Mouse (Mus musculus) ES-E14 (cell line): ENCODE data around the gene Mfrp. TPM values are rescaled to one million over a fixed set of nuclear protein-coding genes. Genes with fewer than 3 reads are reported as not detected.

Experiments
- DNase-seq: peaks from one replicate; pipeline ENCODE4 v3.0.0-alpha.2; 2013; ENCODE audit warnings: low read depth, low spot score
- H3K27ac ChIP-seq: 2 replicates; pipeline ENCODE4 v1.5.1; 2012; ENCODE audit warnings: low read depth, mild to moderate bottlenecking, low read length, moderate library complexity, mixed read lengths; ENCODE audit not compliant: poor library complexity, insufficient read depth, severe bottlenecking
- H3K36me3 ChIP-seq: 2 replicates; pipeline ENCODE4 v1.6.1; 2012; ENCODE audit warnings: mild to moderate bottlenecking, low read length, moderate library complexity, mixed read lengths; ENCODE audit not compliant: control insufficient read depth, poor library complexity, insufficient read depth, severe bottlenecking
- H3K4me1 ChIP-seq, 2 experiments: fragments of 150-350 bp in 1 of 2; sonication (generic) in 1 of 2; 2 replicates each; pipeline ENCODE4 v1.6.1; 2012; ENCODE audit warnings: low read length in 2 of 2, mild to moderate bottlenecking in 1 of 2, mixed read lengths in 1 of 2; ENCODE audit not compliant: control insufficient read depth in 2 of 2, insufficient read depth in 2 of 2, poor library complexity in 1 of 2
- H3K4me3 ChIP-seq, 2 experiments: fragments of 150-350 bp in 1 of 2; sonication (generic) in 1 of 2; 2 replicates each; pipeline ENCODE4 v1.5.1; 2012; ENCODE audit warnings: low read length in 2 of 2, low read depth in 1 of 2, mild to moderate bottlenecking in 1 of 2, mixed read lengths in 1 of 2; ENCODE audit not compliant: insufficient read depth in 1 of 2, poor library complexity in 1 of 2, severe bottlenecking in 1 of 2
- H3K9ac ChIP-seq: 2 replicates; pipeline ENCODE4 v1.6.1; 2012; ENCODE audit warnings: low read depth, mild to moderate bottlenecking, low read length, mixed read lengths; ENCODE audit not compliant: poor library complexity, insufficient read depth, severe bottlenecking
- H3K9me3 ChIP-seq: fragments of 150-350 bp; sonication (generic); 2 replicates; pipeline ENCODE4 v1.6.1; 2012; ENCODE audit warnings: low read depth, mild to moderate bottlenecking, low read length; ENCODE audit not compliant: control insufficient read depth, insufficient read depth
- CHD2 ChIP-seq: IDR thresholded peaks from 2 replicates; pipeline ENCODE4 v1.6.1; 2014; ENCODE audit warnings: mild to moderate bottlenecking, low read depth, low read length, inconsistent platforms
- HCFC1 ChIP-seq: IDR thresholded peaks from 2 replicates; pipeline ENCODE4 v1.6.1; 2012; ENCODE audit warnings: low read length, inconsistent platforms, borderline replicate concordance; ENCODE audit not compliant: insufficient read depth
- MAFK ChIP-seq: IDR thresholded peaks from 2 replicates; pipeline ENCODE4 v1.6.1; 2014; ENCODE audit warnings: mild to moderate bottlenecking, low read depth, low read length, inconsistent platforms; ENCODE audit not compliant: insufficient read depth
- ZC3H11A ChIP-seq: IDR thresholded peaks from 2 replicates; pipeline ENCODE4 v1.6.1; 2012; ENCODE audit warnings: low read depth, mild to moderate bottlenecking, inconsistent platforms, low read length, borderline replicate concordance
- ZNF384 ChIP-seq: IDR thresholded peaks from 2 replicates; pipeline ENCODE4 v1.6.1; 2012; ENCODE audit warnings: low read depth, low read length, inconsistent platforms
- in situ Hi-C, 2 experiments: fragments of 600-800 bp; cut with MboI; formaldehyde crosslinking; loops; one replicate each; pipeline ENCODE4 v1.15.1; 2025; ENCODE audit warnings: low sequenced_read_pairs in 2 of 2, inconsistent platforms in 1 of 2; ENCODE audit not compliant: unreplicated experiment in 2 of 2
- total RNA-seq: library from RNA; depleted of rRNA; stranded (reverse); fragments of 300-350 nt; gene quantifications from 2 replicates; pipeline ENCODE4 v1.2.3, GENCODE M21; 2012; rRNA removed

The Mfrp gene
- total RNA-seq, 1 experiment: 0.09 TPM

GRCm38 (mm10) chr9:44143421-44143820, 41.9 kb downstream of the Mfrp start:
- in situ Hi-C loops: no loop called here
- Histone ChIP-seq H3K36me3 (peaks cover 27% of the 10 kb centered on the region), H3K9ac (no peak overlapping the region)

GRCm38 (mm10) chr9:44144023-44144717, 42.6 kb downstream of the Mfrp start:
- H3K4me3 ChIP-seq: no peak overlapping the region
- H3K9ac ChIP-seq: no peak overlapping the region
- no peaks in the 10 kb centered on the region for H3K9me3 ChIP-seq
- DNase-seq: no peak
- H3K27ac ChIP-seq: peak overlapping the region; percentile 44; the same call in 1 of the 2 replicates
- peaks cover 10 to 32% of the 10 kb centered on the region in 2 experiments for H3K4me1 ChIP-seq
- in situ Hi-C loops: no loop called here
- H3K36me3 ChIP-seq: peaks cover 23% of the 10 kb centered on the region
- TF ChIP-seq ZC3H11A (no peak), HCFC1 (no peak), CHD2 (no peak), ZNF384 (no peak), MAFK (no peak)

More at GRCm38 (mm10) chr9:44143421-44143820, 41.9 kb downstream of the Mfrp start:
- no peak overlapping the region for H3K4me3 ChIP-seq
- TF ChIP-seq HCFC1: no peak
- no peak for TF ChIP-seq CHD2
- no peak for TF ChIP-seq ZC3H11A
- no peak for TF ChIP-seq ZNF384
- TF ChIP-seq MAFK: no peak
- no peaks in the 10 kb centered on the region for H3K9me3 ChIP-seq
- peaks cover 10 to 37% of the 10 kb centered on the region in 2 experiments for H3K4me1 ChIP-seq
- peak overlapping the region; percentile 44; the same call in 1 of the 2 replicates for H3K27ac ChIP-seq
- no peak for DNase-seq

GRCm38 (mm10) chr9:44144718-44145060, 43.2 kb downstream of the Mfrp start:
- DNase-seq: no peak
- Histone ChIP-seq H3K36me3 (peaks cover 18% of the 10 kb centered on the region), H3K4me1 (peaks cover 10 to 28% of the 10 kb centered on the region in 2 experiments), H3K4me3 (no peak overlapping the region), H3K9me3 (no peaks in the 10 kb centered on the region), H3K9ac (no peak overlapping the region), H3K27ac (no peak overlapping the region; the same call in 1 of the 2 replicates)
- no peak for TF ChIP-seq CHD2
- TF ChIP-seq ZC3H11A: no peak
- no peak for TF ChIP-seq MAFK
- no peak for TF ChIP-seq ZNF384
- no peak for TF ChIP-seq HCFC1
- in situ Hi-C loops: no loop called here

- no peak overlapping the region for H3K9ac ChIP-seq
- H3K27ac ChIP-seq: no peak overlapping the region
- TF ChIP-seq CHD2 (no peak), MAFK (no peak), HCFC1 (no peak), ZC3H11A (no peak), ZNF384 (no peak)
- H3K9me3 ChIP-seq: no peaks in the 10 kb centered on the region
- peaks cover 5 to 7% of the 10 kb centered on the region in 2 experiments; a peak in 3 of 4 replicates for H3K4me1 ChIP-seq
- in situ Hi-C loops: no loop called here
- H3K4me3 ChIP-seq: no peak overlapping the region
- H3K36me3 ChIP-seq: peaks cover 11% of the 10 kb centered on the region
- DNase-seq: no peak
Observed at GRCm38 (mm10) chr9:44147290-44147689, 45.8 kb downstream of the Mfrp start.

Other genes starting within 250 kb of the Mfrp start
- 10.2 and 15.8 TPM in 2 replicates for gene Thy1, start 58.3 kb upstream of the Mfrp start, total RNA-seq
- gene Usp2, start 34.7 kb upstream of the Mfrp start, total RNA-seq: 3.9 and 4.0 TPM in 2 replicates
- 0.79 and 1.6 TPM in 2 replicates for gene C1qtnf5, start 5.5 kb downstream of the Mfrp start, total RNA-seq
- gene Gm49380, start 11.8 kb downstream of the Mfrp start, total RNA-seq: 0.18 and 0.26 TPM in 2 replicates
- gene Rnf26, start 11.8 kb downstream of the Mfrp start, total RNA-seq: 19.9 and 23.1 TPM in 2 replicates
- 53.1 and 108 TPM in 2 replicates for gene Mcam, start 32.7 kb downstream of the Mfrp start, total RNA-seq
- gene Cbl, start 132.3 kb downstream of the Mfrp start, total RNA-seq: 17.3 and 20.0 TPM in 2 replicates
- not detected in 2 replicates for gene Ccdc153, start 138.9 kb downstream of the Mfrp start, total RNA-seq
- 0.32 and 1.1 TPM in 2 replicates for gene Pdzd3, start 149.7 kb downstream of the Mfrp start, total RNA-seq
- gene Nlrx1, start 166.9 kb downstream of the Mfrp start, total RNA-seq: 0.63 and 1.1 TPM in 2 replicates
- gene Abcg4, start 186.9 kb downstream of the Mfrp start, total RNA-seq: 0.45 and 0.53 TPM in 2 replicates
- 29.1 and 38.3 TPM in 2 replicates for gene Hinfp, start 203.9 kb downstream of the Mfrp start, total RNA-seq
- gene C2cd2l, start 218.6 kb downstream of the Mfrp start, total RNA-seq: 9.0 and 13.9 TPM in 2 replicates
- gene Dpagt1, start 224.3 kb downstream of the Mfrp start, total RNA-seq: 16.3 and 17.9 TPM in 2 replicates
- gene H2afx, start 233.0 kb downstream of the Mfrp start, total RNA-seq: 967 and 1,137 TPM in 2 replicates
- gene Hmbs, start 242.5 kb downstream of the Mfrp start, total RNA-seq: 69.9 and 71.3 TPM in 2 replicates